Mouse (Mus musculus): ENCODE results near the gene Olfr1105. TPM values are rescaled to one million over a fixed set of nuclear protein-coding genes. Genes with fewer than 3 reads are reported as not detected.

Olfr1105 gene
- total and polyA plus RNA-seq, 3 experiments: not detected

- Histone ChIP-seq H3K9ac (ENCODE audit: control insufficient read depth, low read depth, low read length, poor library complexity, severe bottlenecking) (no peak within 1 kb of the TSS), H3K9me3 (replicated peaks; ENCODE audit: insufficient read depth, low read length) (no peaks in the 10 kb centered on the region), H3K36me3 (ENCODE audit: control insufficient read depth in 1 of 2, insufficient read depth in 2 of 2, low read length in 2 of 2) (no peaks in the 10 kb centered on the region), H3K27me3 (ENCODE audit: control insufficient read depth in 1 of 2, insufficient read depth in 2 of 2, low read length in 2 of 2) (no peaks in the 10 kb centered on the region), H3K4me3 (ENCODE audit: control insufficient read depth in 1 of 2, insufficient read depth in 1 of 2, low read depth in 2 of 2, low read length in 2 of 2) (no peak within 1 kb of the TSS), H3K27ac (ENCODE audit: control insufficient read depth, low read depth, low read length) (no peak within 1 kb of the TSS), H3K79me2 (ENCODE audit: control insufficient read depth, insufficient read depth, low read length, poor library complexity) (no peaks in the 10 kb centered on the region), H3K4me1 (ENCODE audit: control insufficient read depth in 1 of 2, insufficient read depth in 2 of 2, low read length in 2 of 2) (no peaks in the 10 kb centered on the region)
- TF ChIP-seq MXI1 (IDR thresholded peaks at IDR 0.05; ENCODE audit: low read depth, low read length): no peak
- TF ChIP-seq NELFE (IDR thresholded peaks at IDR 0.05; ENCODE audit: low read depth, low read length): no peak
- no peak for TF ChIP-seq BHLHE40 (IDR thresholded peaks at IDR 0.05; ENCODE audit: borderline replicate concordance, low read depth, low read length)
- TF ChIP-seq CTCF (IDR thresholded peaks at IDR 0.05 in 2 of 3, conservative IDR thresholded peaks at IDR 0.05 in 1 of 3; ENCODE audit: control insufficient read depth in 1 of 3, insufficient read depth in 1 of 3, low read depth in 2 of 3, low read length in 3 of 3, poor library complexity in 1 of 3, severe bottlenecking in 1 of 3): no peak
- no peak for TF ChIP-seq MAZ (IDR thresholded peaks at IDR 0.05; ENCODE audit: low read depth, low read length)
- no peak for TF ChIP-seq TCF12 (IDR thresholded peaks at IDR 0.05; ENCODE audit: low read depth, low read length)
- no peak for TF ChIP-seq MAX (IDR thresholded peaks at IDR 0.05; ENCODE audit: low read length)
- no peak for TF ChIP-seq UBTF (IDR thresholded peaks at IDR 0.05; ENCODE audit: borderline replicate concordance, insufficient read depth, low read depth, low read length)
- no peak for TF ChIP-seq POLR2A (IDR thresholded peaks at IDR 0.05; ENCODE audit: control insufficient read depth in 1 of 2, insufficient read depth in 1 of 2, low read depth in 1 of 2, low read length in 2 of 2, poor library complexity in 1 of 2)
- no peak for TF ChIP-seq CHD1 (IDR thresholded peaks at IDR 0.05; ENCODE audit: low read depth, low read length)
- no peak for TF ChIP-seq E2F4 (IDR thresholded peaks at IDR 0.05; ENCODE audit: borderline replicate concordance, low read depth, low read length)
- no peak for TF ChIP-seq TBP (IDR thresholded peaks at IDR 0.05; ENCODE audit: low read depth, low read length)
- no peak for TF ChIP-seq ZC3H11A (IDR thresholded peaks at IDR 0.05; ENCODE audit: low read depth, low read length)
- no peak for TF ChIP-seq USF2 (IDR thresholded peaks at IDR 0.05; ENCODE audit: borderline replicate concordance in 1 of 2, insufficient read depth in 1 of 2, low read depth in 1 of 2, low read length in 2 of 2)
- TF ChIP-seq SIN3A (IDR thresholded peaks at IDR 0.05; ENCODE audit: low read length): no peak
- TF ChIP-seq TAL1 (IDR thresholded peaks at IDR 0.05; ENCODE audit: low read length): no peak
- TF ChIP-seq EP300 (IDR thresholded peaks at IDR 0.05; ENCODE audit: low read depth in 1 of 2, low read length in 2 of 2): no peak
- DNase-seq (ENCODE audit: low read depth, low spot score): no peak
Observed at GRCm38 (mm10) chr2:86991121-86991520, 45.2 kb downstream of the Olfr1105 start, which contains the start of gene Olfr1101. Gene Olfr1101, minus strand, starts transcription at chr2:86991221.

Other genes with a start within 250 kb of the Olfr1105 start
- not detected in 2 replicates for gene Olfr141, start 226.5 kb downstream of the Olfr1105 start, total RNA-seq (2012; rRNA removed)
- not detected for gene Olfr141, start 226.5 kb downstream of the Olfr1105 start, polyA plus RNA-seq (2012; ENCODE audit: insufficient read depth in 1 of 2, insufficient read length in 2 of 2, low read depth in 1 of 2, low replicate concordance in 2 of 2, missing spikeins in 1 of 2)
- gene Olfr1094, start 211.9 kb downstream of the Olfr1105 start, total RNA-seq (2012; rRNA removed): not detected in 2 replicates
- gene Olfr1094, start 211.9 kb downstream of the Olfr1105 start, polyA plus RNA-seq (2012; ENCODE audit: insufficient read depth in 1 of 2, insufficient read length in 2 of 2, low read depth in 1 of 2, low replicate concordance in 2 of 2, missing spikeins in 1 of 2): not detected
- not detected in 2 replicates for gene Olfr1095, start 184.8 kb downstream of the Olfr1105 start, total RNA-seq (2012; rRNA removed)
- gene Olfr1095, start 184.8 kb downstream of the Olfr1105 start, polyA plus RNA-seq (2012; ENCODE audit: insufficient read depth in 1 of 2, insufficient read length in 2 of 2, low read depth in 1 of 2, low replicate concordance in 2 of 2, missing spikeins in 1 of 2): not detected
- gene Gm13723, start 161.7 kb downstream of the Olfr1105 start, total RNA-seq (2012; rRNA removed): not detected in 2 replicates
- gene Gm13723, start 161.7 kb downstream of the Olfr1105 start, polyA plus RNA-seq (2012; ENCODE audit: insufficient read depth in 1 of 2, insufficient read length in 2 of 2, low read depth in 1 of 2, low replicate concordance in 2 of 2, missing spikeins in 1 of 2): not detected
- gene Olfr1097, start 144.3 kb downstream of the Olfr1105 start, total RNA-seq (2012; rRNA removed): not detected in 2 replicates
- gene Olfr1097, start 144.3 kb downstream of the Olfr1105 start, polyA plus RNA-seq (2012; ENCODE audit: insufficient read depth in 1 of 2, insufficient read length in 2 of 2, low read depth in 1 of 2, low replicate concordance in 2 of 2, missing spikeins in 1 of 2): not detected
- not detected in 2 replicates for gene Olfr1098, start 112.0 kb downstream of the Olfr1105 start, total RNA-seq (2012; rRNA removed)
- not detected for gene Olfr1098, start 112.0 kb downstream of the Olfr1105 start, polyA plus RNA-seq (2012; ENCODE audit: insufficient read depth in 1 of 2, insufficient read length in 2 of 2, low read depth in 1 of 2, low replicate concordance in 2 of 2, missing spikeins in 1 of 2)
- not detected in 2 replicates for gene Olfr1099, start 75.8 kb downstream of the Olfr1105 start, total RNA-seq (2012; rRNA removed)
- gene Olfr1099, start 75.8 kb downstream of the Olfr1105 start, polyA plus RNA-seq (2012; ENCODE audit: insufficient read depth in 1 of 2, insufficient read length in 2 of 2, low read depth in 1 of 2, low replicate concordance in 2 of 2, missing spikeins in 1 of 2): not detected
- gene Olfr1100, start 56.6 kb downstream of the Olfr1105 start, total RNA-seq (2012; rRNA removed): not detected in 2 replicates
- not detected for gene Olfr1100, start 56.6 kb downstream of the Olfr1105 start, polyA plus RNA-seq (2012; ENCODE audit: insufficient read depth in 1 of 2, insufficient read length in 2 of 2, low read depth in 1 of 2, low replicate concordance in 2 of 2, missing spikeins in 1 of 2)
- not detected in 2 replicates for gene Olfr1101, start 45.3 kb downstream of the Olfr1105 start, total RNA-seq (2012; rRNA removed)
- not detected for gene Olfr1101, start 45.3 kb downstream of the Olfr1105 start, polyA plus RNA-seq (2012; ENCODE audit: insufficient read depth in 1 of 2, insufficient read length in 2 of 2, low read depth in 1 of 2, low replicate concordance in 2 of 2, missing spikeins in 1 of 2)
- not detected in 2 replicates for gene Olfr1102, start 38.1 kb downstream of the Olfr1105 start, total RNA-seq (2012; rRNA removed)
- not detected for gene Olfr1102, start 38.1 kb downstream of the Olfr1105 start, polyA plus RNA-seq (2012; ENCODE audit: insufficient read depth in 1 of 2, insufficient read length in 2 of 2, low read depth in 1 of 2, low replicate concordance in 2 of 2, missing spikeins in 1 of 2)
- gene Olfr1104, start 9.5 kb downstream of the Olfr1105 start, total RNA-seq (2012; rRNA removed): not detected in 2 replicates
- not detected for gene Olfr1104, start 9.5 kb downstream of the Olfr1105 start, polyA plus RNA-seq (2012; ENCODE audit: insufficient read depth in 1 of 2, insufficient read length in 2 of 2, low read depth in 1 of 2, low replicate concordance in 2 of 2, missing spikeins in 1 of 2)
- gene Olfr1106, start 15.7 kb upstream of the Olfr1105 start, total RNA-seq (2012; rRNA removed): not detected in 2 replicates
- not detected for gene Olfr1106, start 15.7 kb upstream of the Olfr1105 start, polyA plus RNA-seq (2012; ENCODE audit: insufficient read depth in 1 of 2, insufficient read length in 2 of 2, low read depth in 1 of 2, low replicate concordance in 2 of 2, missing spikeins in 1 of 2)
- not detected in 2 replicates for gene Olfr1107, start 39.3 kb upstream of the Olfr1105 start, total RNA-seq (2012; rRNA removed)
- not detected for gene Olfr1107, start 39.3 kb upstream of the Olfr1105 start, polyA plus RNA-seq (2012; ENCODE audit: insufficient read depth in 1 of 2, insufficient read length in 2 of 2, low read depth in 1 of 2, low replicate concordance in 2 of 2, missing spikeins in 1 of 2)
- not detected in 2 replicates for gene Olfr1109, start 59.5 kb upstream of the Olfr1105 start, total RNA-seq (2012; rRNA removed)
- not detected for gene Olfr1109, start 59.5 kb upstream of the Olfr1105 start, polyA plus RNA-seq (2012; ENCODE audit: insufficient read depth in 1 of 2, insufficient read length in 2 of 2, low read depth in 1 of 2, low replicate concordance in 2 of 2, missing spikeins in 1 of 2)
- not detected in 2 replicates for gene Olfr259, start 78.0 kb upstream of the Olfr1105 start, total RNA-seq (2012; rRNA removed)
- gene Olfr259, start 78.0 kb upstream of the Olfr1105 start, polyA plus RNA-seq (2012; ENCODE audit: insufficient read depth in 1 of 2, insufficient read length in 2 of 2, low read depth in 1 of 2, low replicate concordance in 2 of 2, missing spikeins in 1 of 2): not detected
- not detected in 2 replicates for gene Olfr1110, start 103.8 kb upstream of the Olfr1105 start, total RNA-seq (2012; rRNA removed)
- gene Olfr1110, start 103.8 kb upstream of the Olfr1105 start, polyA plus RNA-seq (2012; ENCODE audit: insufficient read depth in 1 of 2, insufficient read length in 2 of 2, low read depth in 1 of 2, low replicate concordance in 2 of 2, missing spikeins in 1 of 2): not detected
- not detected in 2 replicates for gene Olfr1111, start 116.1 kb upstream of the Olfr1105 start, total RNA-seq (2012; rRNA removed)
- gene Olfr1111, start 116.1 kb upstream of the Olfr1105 start, polyA plus RNA-seq (2012; ENCODE audit: insufficient read depth in 1 of 2, insufficient read length in 2 of 2, low read depth in 1 of 2, low replicate concordance in 2 of 2, missing spikeins in 1 of 2): not detected
- gene Olfr1112, start 151.3 kb upstream of the Olfr1105 start, total RNA-seq (2012; rRNA removed): not detected in 2 replicates
- not detected for gene Olfr1112, start 151.3 kb upstream of the Olfr1105 start, polyA plus RNA-seq (2012; ENCODE audit: insufficient read depth in 1 of 2, insufficient read length in 2 of 2, low read depth in 1 of 2, low replicate concordance in 2 of 2, missing spikeins in 1 of 2)
- gene Olfr1113, start 172.4 kb upstream of the Olfr1105 start, total RNA-seq (2012; rRNA removed): not detected in 2 replicates
- not detected for gene Olfr1113, start 172.4 kb upstream of the Olfr1105 start, polyA plus RNA-seq (2012; ENCODE audit: insufficient read depth in 1 of 2, insufficient read length in 2 of 2, low read depth in 1 of 2, low replicate concordance in 2 of 2, missing spikeins in 1 of 2)
- gene Olfr1115, start 211.5 kb upstream of the Olfr1105 start, total RNA-seq (2012; rRNA removed): not detected in 2 replicates
- gene Olfr1115, start 211.5 kb upstream of the Olfr1105 start, polyA plus RNA-seq (2012; ENCODE audit: insufficient read depth in 1 of 2, insufficient read length in 2 of 2, low read depth in 1 of 2, low replicate concordance in 2 of 2, missing spikeins in 1 of 2): not detected
- not detected in 2 replicates for gene Olfr1116, start 231.0 kb upstream of the Olfr1105 start, total RNA-seq (2012; rRNA removed)
- gene Olfr1116, start 231.0 kb upstream of the Olfr1105 start, polyA plus RNA-seq (2012; ENCODE audit: insufficient read depth in 1 of 2, insufficient read length in 2 of 2, low read depth in 1 of 2, low replicate concordance in 2 of 2, missing spikeins in 1 of 2): under 1 TPM in 1 of 2 experiments, not detected in 1; 0.01 TPM